Mouse (Mus musculus) right cerebral cortex, postnatal 36 days (tissue): ENCODE measurements at regions not wholly inside any gene's neighbourhood (a gene's known extent, or its start where the extent isn't known, plus 50 kb on each side); places are given as distances from the start of the nearest gene placed in this dataset.
A peak's percentile ranks its signal among the peaks of the same experiment; 100 is the strongest.

Source experiments
- DNase-seq, 2 experiments: peaks; one replicate each; pipeline ENCODE4 v3.0.0; 2022; ENCODE audit warnings: low spot score in 2 of 2, mixed read lengths in 1 of 2

DNA sequence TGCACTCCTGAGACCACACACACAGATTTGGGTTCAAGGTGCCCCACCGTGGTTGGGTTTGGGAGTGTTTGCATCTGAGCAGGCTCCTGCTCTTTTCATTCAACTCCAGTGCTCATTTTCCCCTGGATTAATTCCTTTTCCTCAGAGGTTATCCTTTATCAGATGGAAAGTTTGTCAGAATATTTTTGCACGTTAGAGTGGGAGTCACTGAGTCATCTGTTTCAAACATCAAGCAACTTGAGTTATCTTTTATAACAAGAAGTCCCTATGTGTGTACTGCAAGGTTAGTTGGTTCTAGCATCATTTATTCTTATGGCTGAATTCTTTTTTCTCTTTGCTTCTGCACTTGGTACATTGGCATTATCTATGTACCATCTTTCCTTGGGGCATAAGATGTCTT, 142.8 kb upstream of the Cxcr4 start:
- no peak for DNase-seq

DNA sequence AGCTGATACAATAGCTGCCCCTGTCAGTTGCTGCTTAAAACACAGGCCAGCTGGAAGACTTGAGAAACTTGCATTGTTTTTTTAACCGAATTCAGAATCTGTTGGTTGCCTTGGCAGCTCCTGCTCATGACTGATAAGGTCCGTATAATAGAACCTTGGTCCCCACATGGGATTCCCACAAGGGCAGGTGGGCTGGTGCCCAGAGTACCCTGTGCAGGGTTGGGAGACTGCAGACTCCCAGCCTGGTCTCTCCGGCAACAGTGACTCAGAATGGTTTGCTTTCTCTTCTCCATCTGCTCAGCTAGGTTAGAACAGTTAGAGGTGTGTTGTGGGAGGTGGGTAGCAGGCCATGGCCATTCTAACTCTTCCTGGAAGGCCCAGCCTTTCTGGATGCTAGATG, 139.4 kb upstream of the Cxcr4 start:
- no peak for DNase-seq

DNA sequence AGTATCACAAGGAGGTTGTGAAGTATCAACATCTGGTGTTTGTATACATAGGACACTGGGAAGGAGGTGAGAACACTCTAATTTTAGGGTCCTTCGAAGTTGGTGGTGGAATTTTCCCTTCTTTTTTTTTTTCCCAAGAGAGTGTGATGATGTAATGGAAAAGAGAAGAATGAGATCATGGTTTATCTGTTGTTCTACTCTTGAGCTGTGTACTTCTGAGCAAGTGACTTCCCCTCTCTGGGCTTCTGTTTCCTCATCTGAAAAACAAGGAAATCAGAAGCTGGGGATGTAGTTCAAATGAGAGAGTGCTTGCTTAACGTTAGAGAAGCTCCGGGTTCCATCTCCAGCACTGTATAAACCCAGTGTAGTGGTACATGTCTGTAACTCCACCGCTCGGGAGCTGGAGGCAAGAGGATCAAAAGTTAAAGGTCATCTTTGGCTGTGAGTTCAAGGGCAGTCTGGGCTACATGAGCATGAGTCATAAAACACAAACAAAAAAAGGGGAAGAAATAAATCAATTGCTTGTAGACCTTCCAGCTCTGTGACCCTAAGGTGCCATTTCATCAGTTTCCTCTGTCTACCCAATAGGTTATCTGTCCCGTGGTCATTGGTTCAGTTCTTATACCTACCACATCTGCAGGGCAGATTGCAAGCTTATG, 132.5 kb upstream of the Cxcr4 start:
- DNase-seq = no peak

DNA sequence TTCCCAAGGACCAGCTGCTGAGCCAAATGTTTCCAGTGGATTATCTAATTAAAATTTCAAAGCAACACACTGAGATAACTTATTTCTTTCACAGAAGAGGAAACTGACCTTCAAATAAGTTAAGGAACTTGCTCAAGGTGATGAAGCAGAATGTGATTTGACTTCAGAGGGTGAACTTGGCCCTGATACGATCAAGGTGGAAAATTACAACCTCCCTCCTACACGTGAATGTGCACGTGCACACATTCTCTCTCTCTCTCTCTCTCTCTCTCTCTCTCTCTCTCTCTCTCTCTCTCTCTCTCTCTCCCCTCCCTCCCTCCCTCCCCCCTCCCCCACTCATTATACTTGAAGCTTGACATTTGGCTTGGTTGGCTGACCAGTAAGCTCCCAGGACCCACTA, 131.8 kb upstream of the Cxcr4 start:
- no peak for DNase-seq

DNA sequence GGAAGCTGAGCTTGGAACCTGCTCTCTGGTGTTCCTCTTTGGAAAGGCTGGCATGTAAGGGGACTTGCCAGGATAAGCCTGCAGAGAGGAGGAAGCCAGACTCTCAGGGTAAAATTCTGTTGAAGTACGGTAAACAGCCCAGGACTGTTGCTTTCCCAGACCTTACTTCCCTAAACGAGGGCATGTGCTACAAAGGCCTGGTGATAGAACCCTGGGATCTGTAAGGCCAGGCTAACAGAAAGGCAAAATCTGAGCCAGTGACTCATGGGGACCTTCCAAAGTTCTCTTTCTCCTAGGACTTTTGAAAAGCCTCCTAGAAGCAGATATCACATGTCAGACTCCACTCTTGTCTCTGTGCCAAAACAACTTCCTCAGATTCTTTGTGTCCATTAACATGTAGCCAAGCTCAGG, 130.0 kb upstream of the Cxcr4 start:
- no peak for DNase-seq

DNA sequence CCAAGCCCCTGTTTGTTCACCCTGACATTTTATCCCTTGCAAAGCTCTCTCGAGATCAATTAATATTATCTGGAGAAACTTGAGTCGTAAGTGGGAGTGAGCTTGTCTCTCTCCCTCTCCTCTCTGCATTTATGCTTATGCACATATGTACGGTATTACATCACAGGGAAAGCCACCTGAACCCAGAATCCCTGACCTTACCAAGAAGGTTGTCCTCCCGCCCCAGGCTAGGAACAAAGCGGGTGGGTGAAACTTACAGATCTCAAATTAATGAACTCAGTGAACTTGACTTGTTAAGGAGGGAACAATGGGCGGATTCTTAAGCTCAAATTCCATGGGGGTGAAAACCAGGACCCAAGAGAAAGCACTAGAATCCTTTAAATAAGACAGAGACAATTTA, 122.8 kb upstream of the Cxcr4 start:
- no peak for DNase-seq

DNA sequence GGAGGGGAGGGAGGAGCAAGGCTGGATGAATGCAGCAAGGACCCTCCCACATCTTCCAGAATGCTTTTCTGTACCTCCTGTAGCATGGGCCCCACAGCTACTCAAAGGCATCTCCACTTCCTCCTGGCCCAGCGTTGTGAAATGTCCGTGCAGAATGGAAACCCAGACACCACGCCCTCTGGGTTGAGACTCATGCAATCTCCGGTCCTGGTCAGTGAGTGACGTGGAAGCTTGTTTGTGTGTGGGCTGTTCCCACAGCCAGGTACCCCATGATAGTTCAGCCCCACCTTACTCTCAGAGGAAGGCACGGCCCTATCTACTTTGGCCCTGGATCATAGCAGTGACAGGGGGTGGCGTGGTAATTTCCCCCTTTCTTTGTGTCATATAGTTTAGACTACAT, 120.8 kb upstream of the Cxcr4 start:
- no peak for DNase-seq

DNA sequence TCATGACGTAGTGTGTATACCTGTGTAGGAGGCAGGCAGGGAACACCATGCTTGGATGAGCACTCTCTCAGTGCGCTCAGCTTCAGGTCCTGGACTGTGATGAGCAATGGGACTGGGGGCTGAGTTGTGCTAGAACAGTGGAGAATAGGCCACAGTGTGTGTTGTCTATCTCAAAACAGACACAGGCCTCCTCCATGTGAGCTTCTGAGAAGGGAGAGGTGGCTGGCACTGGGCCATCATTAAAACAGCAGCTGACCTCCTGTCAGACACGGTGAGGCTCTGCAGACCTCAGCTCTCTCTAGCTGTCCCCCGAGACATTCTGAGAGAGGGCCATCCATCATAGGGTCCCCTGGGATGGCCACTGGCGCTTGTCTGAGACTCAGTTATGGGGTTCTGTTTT, 119.0 kb upstream of the Cxcr4 start:
- DNase-seq = no peak

DNA sequence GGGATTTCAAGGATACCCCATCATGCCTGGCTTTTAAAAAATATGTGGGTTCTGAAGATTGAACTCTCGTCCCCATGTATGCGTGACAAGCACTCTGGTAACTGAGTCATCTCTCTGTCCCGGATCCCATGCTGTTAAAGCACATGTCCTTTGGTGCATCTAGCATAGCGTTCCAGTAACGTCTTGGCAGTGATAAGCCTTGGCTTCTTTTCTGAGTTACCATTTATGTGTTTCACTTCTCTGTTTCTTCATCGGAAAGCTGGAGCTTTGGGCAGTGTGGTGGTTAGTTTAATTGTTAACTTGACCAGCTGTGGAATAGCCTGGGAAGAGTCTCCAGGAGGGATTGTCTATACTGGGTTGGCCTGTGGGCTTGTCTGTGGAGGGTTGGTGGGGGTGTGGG, 115.7 kb upstream of the Cxcr4 start:
- no peak for DNase-seq

DNA sequence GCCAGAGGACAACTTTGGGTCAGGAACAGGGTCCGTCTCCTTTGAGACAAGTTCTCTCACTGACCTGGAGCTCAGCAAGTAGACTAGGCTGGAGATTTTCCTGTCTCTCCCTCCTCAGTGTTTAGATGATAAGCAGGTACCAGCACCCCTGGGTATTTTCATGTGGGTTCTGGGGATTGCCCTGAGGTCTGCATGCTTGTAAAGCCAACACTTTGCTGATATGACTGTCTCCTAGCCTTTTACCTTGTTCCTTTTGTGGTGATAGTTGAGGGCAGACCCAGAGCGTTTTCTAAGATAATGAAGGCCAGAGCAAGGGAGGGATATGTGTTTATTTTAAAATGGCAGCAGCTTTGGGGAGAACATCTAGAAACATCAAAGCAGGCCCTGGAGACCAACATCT, 114.1 kb upstream of the Cxcr4 start:
- no peak for DNase-seq

DNA sequence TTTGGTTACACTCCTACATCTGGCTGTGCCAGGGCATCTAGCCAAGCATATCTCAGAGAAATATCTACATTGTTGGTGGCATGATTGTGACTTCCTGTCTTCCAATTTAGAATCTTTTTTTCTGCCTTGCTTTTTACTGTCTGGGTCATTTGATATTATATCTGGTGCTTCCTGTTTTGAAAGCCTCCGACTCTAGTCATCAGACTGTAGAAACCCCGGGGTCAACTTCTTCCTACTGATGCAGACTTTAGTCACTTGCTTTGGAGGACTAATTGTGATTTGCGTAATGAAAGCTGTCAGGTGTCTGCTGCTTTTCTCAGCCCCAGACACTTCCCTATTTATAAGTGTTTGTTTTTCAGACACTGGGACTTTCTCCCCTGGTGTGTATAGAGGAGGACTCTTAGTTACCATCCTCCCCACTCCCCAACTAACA, 113.0 kb upstream of the Cxcr4 start:
- no peak for DNase-seq

DNA sequence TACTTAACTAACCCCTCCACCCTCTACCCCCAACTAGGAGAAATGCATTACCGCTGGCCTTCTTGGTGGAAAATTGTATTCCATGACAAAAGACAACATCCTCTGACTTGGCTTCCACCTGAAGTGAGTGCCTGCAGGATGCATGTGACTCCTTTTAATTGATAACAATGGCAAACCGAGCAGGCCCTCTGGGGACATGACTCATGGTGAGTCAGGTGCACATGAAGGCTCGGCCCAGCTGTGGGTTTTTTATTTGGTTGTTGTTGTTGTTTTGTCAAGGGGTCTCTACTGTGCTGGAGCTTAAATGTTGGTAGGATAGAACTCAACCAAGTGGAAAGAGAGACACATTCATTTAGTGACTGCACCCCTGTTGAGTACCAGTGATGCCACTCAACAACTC, 109.2 kb upstream of the Cxcr4 start:
- no peak for DNase-seq

DNA sequence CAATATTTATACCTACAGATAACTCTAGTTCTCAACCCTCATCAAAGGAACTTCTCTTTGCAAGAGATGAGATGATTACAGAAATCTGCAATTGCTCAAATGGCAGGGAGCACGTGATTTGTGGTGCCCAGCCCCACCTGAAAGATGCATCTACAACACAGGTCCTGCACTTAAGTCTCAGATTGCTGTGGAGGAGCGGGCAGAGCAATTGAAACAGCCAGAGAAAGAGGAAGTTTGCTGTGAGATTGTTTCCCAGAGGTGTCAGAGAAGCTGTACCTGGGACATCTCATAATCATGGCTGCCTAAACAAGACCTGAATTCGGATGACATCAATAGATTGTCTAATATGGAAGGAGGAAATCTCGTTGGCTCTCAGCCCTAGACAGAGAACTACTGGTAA, 105.9 kb upstream of the Cxcr4 start:
- no peak for DNase-seq

DNA sequence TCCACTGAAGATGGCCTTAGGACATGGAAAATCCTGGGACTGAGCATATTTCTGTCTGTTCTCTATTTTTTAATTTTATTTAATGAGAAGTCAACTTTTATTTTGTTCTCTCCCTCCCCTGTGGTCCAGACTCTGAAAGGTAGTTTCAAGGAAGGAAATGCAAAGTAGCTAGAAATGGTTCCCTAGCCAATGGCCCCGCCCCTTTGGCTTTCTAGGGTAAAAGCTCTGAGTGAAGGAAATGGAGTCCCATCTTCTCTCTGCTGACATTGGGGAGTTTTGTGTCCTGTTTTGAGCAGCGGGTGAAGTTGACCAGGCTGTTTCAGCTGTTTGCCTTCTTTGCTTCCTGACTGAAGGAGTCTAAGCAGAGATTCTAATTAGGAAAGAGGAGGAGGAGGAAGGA, 103.8 kb upstream of the Cxcr4 start:
- no peak for DNase-seq

DNA sequence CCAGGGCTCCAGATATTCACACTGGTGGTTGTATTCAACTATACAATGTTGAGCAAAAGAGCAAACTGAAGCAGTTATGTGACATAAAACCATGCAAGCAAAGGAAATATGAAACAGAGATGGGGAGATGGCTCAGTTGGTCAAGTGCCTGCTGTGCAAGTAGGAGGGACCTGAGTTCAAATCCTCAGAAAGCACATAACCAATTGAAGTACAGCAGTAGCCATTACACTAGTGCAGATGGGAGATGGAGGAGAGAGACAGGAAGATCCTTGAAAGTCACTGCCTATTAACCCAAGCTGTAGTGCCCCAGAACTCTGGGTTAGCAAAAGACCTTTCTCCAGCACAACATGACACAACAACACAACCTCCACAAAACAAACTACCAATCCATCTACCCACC, 100.7 kb upstream of the Cxcr4 start:
- DNase-seq = no peak

DNA sequence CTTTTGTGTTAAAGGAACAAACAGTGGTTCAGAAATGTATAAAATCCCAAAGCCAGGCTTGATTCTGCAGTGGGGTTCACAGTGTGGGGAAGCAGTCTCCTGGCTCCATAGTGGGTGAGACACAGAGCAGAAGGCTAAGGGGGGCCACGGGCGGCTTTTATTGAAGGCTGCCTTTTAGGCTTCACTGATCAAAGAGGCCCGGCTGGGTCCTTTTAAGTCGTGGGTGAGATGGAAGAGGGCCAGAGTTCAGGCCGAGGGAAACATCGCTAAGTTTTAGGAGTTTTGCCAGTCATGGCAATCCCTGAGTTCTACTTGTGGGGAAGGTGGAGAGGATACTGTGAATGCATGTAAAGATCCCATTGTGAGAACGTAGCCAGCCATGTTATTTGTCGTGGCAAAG, 100.2 kb upstream of the Cxcr4 start:
- no peak for DNase-seq

DNA sequence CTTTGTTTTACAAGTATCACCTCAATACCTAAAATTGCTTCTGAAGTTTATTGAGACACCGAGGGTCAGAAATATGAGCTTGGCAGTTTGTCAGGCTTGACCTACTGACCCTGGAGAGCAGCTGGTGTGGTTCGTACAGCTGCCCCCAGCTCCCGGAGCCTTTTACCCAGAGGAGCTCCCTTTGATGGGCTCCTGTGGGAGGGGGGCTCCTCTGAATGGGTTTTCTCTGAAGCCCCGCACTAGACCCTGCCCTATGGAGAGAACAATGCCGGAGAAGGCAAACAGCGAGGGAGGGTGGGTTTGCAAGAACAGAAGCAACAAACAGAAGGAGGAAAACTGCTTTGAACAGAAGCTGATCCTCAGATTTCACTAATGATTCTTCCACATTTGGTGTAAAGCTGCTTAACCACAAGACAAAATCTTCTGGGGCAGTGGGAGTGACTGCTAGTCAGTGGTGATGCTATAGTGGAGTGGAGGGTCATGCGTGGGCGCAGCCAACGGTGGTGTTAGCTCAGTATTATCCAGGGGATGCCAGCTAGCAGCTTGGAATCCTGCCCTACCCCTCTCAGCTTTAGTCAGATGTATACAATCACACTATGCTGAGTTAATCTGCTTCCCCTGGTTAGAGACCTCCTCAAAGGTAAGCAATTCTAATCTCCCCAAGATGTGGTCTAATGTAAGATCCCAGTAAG, 95.3 kb upstream of the Cxcr4 start:
- no peak for DNase-seq

DNA sequence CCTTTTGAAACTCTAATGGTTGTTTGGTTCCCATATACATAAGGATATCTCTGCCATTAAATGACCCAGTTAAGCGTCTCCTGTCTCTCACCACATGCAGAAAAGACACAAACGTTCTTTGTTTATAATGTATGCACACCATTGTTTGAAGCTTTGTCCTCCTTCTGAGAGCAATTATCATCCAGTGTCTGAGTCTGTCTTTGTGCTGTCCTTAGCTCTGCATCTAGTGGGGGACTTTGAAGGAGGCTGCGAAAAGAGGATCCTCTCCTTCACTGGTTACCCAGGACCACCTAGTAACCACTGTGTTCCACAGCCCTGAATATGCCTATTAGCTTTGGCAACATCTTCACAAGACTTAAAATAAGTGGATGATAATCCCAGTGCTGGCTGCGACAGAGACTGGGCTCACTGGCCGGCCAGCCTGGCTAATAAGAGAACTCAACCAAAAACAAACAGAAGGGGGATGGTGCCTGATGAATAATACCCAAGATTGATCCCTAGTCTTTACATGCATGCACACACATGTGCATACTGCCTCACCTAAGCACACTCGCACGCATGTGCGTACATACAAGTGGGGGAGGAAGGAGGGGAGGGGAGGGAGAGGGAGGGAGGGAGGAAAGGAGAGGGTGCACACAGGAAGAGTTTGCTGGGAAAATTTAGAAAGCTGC, 93.5 kb upstream of the Cxcr4 start:
- no peak for DNase-seq

DNA sequence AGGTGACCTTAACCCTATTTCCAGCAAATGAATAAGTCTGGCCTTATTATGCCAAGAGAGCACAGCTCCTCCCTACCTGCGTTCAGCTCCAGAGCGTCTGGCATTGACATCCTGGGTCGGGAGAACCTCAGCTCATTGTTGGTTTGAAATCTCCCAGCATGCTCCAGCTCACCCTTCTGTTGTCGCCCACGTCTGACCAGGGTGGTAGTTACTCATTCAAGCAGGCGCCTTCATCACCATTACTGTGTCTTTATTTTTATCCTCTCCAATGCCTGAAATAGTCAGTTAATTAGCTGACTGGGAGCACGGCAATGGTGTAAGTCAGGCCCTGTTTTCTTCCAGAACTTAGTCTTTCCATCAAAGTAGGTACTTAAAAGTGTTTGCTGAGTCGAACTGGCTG, 90.8 kb upstream of the Cxcr4 start:
- DNase-seq = peak in 1 of 2 experiments; percentile 8

DNA sequence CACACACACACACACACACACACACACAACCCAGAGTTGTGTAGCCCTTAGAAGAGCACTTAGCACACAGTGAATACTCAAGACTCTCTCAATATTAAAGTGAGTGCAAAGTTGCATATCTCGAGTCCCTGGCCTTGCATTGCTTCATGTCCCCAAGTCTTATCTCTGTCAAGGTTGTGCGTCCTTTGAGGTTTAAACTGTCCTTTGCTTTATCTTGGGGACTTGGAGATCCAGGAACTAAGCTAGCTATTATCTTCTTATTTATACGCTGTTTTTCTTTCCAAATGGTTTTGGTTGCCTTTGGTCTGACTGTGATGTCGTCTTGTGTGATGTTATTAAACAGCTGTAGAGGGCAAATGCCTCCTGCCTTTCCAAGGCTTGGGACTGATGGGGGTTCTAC, 89.2 kb upstream of the Cxcr4 start:
- no peak for DNase-seq

DNA sequence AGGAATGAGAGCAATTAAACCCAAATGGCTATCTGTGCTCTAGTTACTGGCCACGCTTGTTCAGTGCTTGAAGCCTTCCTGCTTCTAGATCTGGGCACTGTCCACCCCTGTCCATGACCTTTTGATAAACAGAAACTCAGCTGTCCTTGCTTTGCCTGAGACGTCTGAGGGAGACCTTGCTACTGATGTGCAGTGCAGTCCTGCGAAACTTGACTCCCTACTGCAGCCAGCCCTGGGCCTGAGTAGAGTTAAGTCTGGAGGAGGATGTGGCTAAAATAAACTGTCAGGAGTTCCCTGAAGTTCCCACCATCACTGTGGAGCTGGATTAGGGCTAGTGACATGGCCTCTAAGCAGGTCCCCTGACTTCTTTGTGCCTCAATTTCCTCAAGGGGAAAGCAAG, 88.4 kb upstream of the Cxcr4 start:
- no peak for DNase-seq

DNA sequence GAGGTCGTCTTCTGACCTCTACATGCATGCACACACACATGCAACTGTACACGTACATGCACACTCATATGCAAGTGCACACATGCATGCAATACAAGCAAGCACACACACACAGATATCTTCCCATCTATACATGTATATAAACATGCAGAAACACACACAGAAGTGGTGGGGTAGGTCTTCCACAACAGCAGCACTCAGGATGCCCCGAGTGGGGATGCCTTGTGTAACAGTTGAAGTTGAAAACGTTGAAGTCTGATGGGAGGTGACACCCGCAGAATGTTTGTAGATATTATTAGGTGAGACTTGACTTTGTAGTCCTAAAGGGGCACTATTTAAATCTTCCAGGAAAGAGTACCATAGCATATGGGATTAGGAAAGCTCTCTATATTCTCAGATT, 87.9 kb upstream of the Cxcr4 start:
- no peak for DNase-seq
